Mouse (Mus musculus) mouse embryonic stem cell (cell line): ENCODE results near the gene Smim14.
"Not testable (repeated sequence)": the region's sequence is repeated elsewhere in the genome, so short reads cannot be mapped to it uniquely, and the experiment has no call there.

Experiments
- in situ Hi-C, 2 experiments: fragments of 300-500 bp; cut with MboI; formaldehyde crosslinking; loops; 1 replicate in 1 of 2; 3 replicates in 1 of 2; pipeline ENCODE4 v1.14.3; 2019 to 2020; ENCODE audit warnings: low sequenced_read_pairs in 2 of 2, low pct_unique_long_range_greater_than_20kb in 1 of 2, mixed read lengths in 1 of 2; ENCODE audit not compliant: unreplicated experiment in 1 of 2

Gene Smim14

GRCm38 (mm10) chr5:65536751-65537419, at the start of gene Smim14, which contains the start of gene Ube2k:
TSS of gene Smim14 (minus strand) at chr5:65537184.
TSS of gene Ube2k (plus strand) at chr5:65537233.
- in situ Hi-C loops = no loop called here

GRCm38 (mm10) chr5:65586291-65586690, 49.3 kb upstream of the Smim14 start:
- in situ Hi-C loops = no loop called here

- in situ Hi-C loops = no loop called here
Measured at GRCm38 (mm10) chr5:65578545-65578944, 41.6 kb upstream of the Smim14 start.

- in situ Hi-C loops = no loop called here
Measured at GRCm38 (mm10) chr5:65575896-65576295, 38.9 kb upstream of the Smim14 start.

GRCm38 (mm10) chr5:65574876-65575275, 37.9 kb upstream of the Smim14 start:
- in situ Hi-C loops = no loop called here

- in situ Hi-C loops = no loop called here
Measured at GRCm38 (mm10) chr5:65565486-65565885, 28.5 kb upstream of the Smim14 start.

GRCm38 (mm10) chr5:65561125-65561893, 24.3 kb upstream of the Smim14 start:
- in situ Hi-C loops = no loop called here

- in situ Hi-C loops = no loop called here
Measured at GRCm38 (mm10) chr5:65557109-65557508, 20.1 kb upstream of the Smim14 start.

GRCm38 (mm10) chr5:65549677-65550076, 12.7 kb upstream of the Smim14 start:
- in situ Hi-C loops = no loop called here

GRCm38 (mm10) chr5:65544616-65545015, 7.6 kb upstream of the Smim14 start:
- in situ Hi-C loops = no loop called here

GRCm38 (mm10) chr5:65543491-65543890, 6.5 kb upstream of the Smim14 start:
- in situ Hi-C loops = no loop called here

- in situ Hi-C loops = no loop called here
Measured at GRCm38 (mm10) chr5:65541889-65542288, 4.9 kb upstream of the Smim14 start.

- in situ Hi-C loops = no loop called here
Measured at GRCm38 (mm10) chr5:65539786-65540185, 2.8 kb upstream of the Smim14 start.

- in situ Hi-C loops = no loop called here
Measured at GRCm38 (mm10) chr5:65538829-65539228, 1.8 kb upstream of the Smim14 start.

GRCm38 (mm10) chr5:65538121-65538520, 1.1 kb upstream of the Smim14 start:
- in situ Hi-C loops = no loop called here

GRCm38 (mm10) chr5:65537420-65538071, 562 bp upstream of the Smim14 start:
- in situ Hi-C loops = no loop called here

- in situ Hi-C loops = not testable (repeated sequence)
Measured at GRCm38 (mm10) chr5:65536068-65536465, 917 bp downstream of the Smim14 start.

GRCm38 (mm10) chr5:65535457-65536067, 1.4 kb downstream of the Smim14 start:
- in situ Hi-C loops = no loop called here

- in situ Hi-C loops = no loop called here
Measured at GRCm38 (mm10) chr5:65534496-65534895, 2.5 kb downstream of the Smim14 start.
